Mouse (Mus musculus): Measurements from ENCODE around the gene Cd44.

DNA sequence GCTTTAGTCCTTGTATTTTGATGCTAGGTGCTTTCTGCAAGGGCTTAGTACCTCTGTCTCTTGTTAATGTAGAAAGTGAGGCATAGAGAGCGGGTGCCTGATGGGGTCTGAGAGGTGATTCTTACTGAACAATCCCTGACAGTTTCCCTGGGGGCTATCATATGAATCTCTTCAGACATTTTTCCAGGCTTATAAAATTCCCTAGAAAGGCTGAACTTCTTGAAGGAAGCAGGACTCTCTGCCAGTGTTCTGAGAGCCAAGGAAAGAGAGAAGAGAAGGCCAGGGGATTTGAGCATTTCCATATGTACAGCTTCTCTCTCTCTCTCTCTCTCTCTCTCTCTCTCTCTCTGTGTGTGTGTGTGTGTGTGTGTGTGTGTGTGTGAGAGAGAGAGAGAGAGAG, 92.0 kb downstream of the Cd44 start:
- TF ChIP-seq POLR2A (IDR thresholded peaks at IDR 0.05; ENCODE audit: control insufficient read depth, extremely low read depth, insufficient read depth, low read length, poor library complexity) = no peak
- no peak for TF ChIP-seq CTCF (IDR thresholded peaks at IDR 0.05; ENCODE audit: borderline replicate concordance, control insufficient read depth, extremely low read depth, insufficient read depth, low read length, poor library complexity)

Measured in thymus, adult 2 months (tissue).